Mouse (Mus musculus) cerebellum, adult (tissue): ENCODE measurements at regions not wholly inside any gene's neighbourhood (a gene's known extent, or its start where the extent isn't known, plus 50 kb on each side); places are given as distances from the start of the nearest gene placed in this dataset.

ENCODE experiments used
- ATAC-seq: cut with Nextera tagmentation; 2 replicates; pipeline ENCODE4 v1.9.2; 2017; ENCODE audit warnings: mild to moderate bottlenecking, moderate library complexity, mixed read lengths; ENCODE audit not compliant: insufficient number of reproducible peaks, low FRiP score, low TSS enrichment

GRCm38 (mm10) chr6:100517662-100518061 lies 153.3 kb downstream of the Shq1 start:
- no peak for ATAC-seq

GRCm38 (mm10) chr6:100512676-100513075 lies 158.3 kb downstream of the Shq1 start:
- ATAC-seq = no peak

GRCm38 (mm10) chr6:100510676-100511075 lies 160.3 kb downstream of the Shq1 start:
- no peak for ATAC-seq

GRCm38 (mm10) chr6:100505506-100506247 lies 165.3 kb downstream of the Shq1 start:
- ATAC-seq = no peak

GRCm38 (mm10) chr6:100502961-100503782 lies 167.8 kb downstream of the Shq1 start:
- ATAC-seq = peak; percentile 87

- no peak for ATAC-seq
These were observed 168.8 kb downstream of the Shq1 start for GRCm38 (mm10) chr6:100502139-100502538.

- no peak for ATAC-seq
These were observed 170.2 kb downstream of the Shq1 start for GRCm38 (mm10) chr6:100500741-100501140.

- ATAC-seq = no peak
These were observed 170.9 kb downstream of the Shq1 start for GRCm38 (mm10) chr6:100500060-100500459.

- ATAC-seq = no peak
These were observed 172.1 kb downstream of the Shq1 start for GRCm38 (mm10) chr6:100498861-100499271.

GRCm38 (mm10) chr6:100498126-100498525 lies 172.8 kb downstream of the Shq1 start:
- ATAC-seq = no peak

GRCm38 (mm10) chr6:100496135-100496534 lies 174.8 kb downstream of the Shq1 start:
- no peak for ATAC-seq

GRCm38 (mm10) chr6:100495131-100495530 lies 175.8 kb downstream of the Shq1 start:
- ATAC-seq = no peak

GRCm38 (mm10) chr6:100493558-100493957 lies 177.4 kb downstream of the Shq1 start:
- no peak for ATAC-seq

- no peak for ATAC-seq
These were observed 179.1 kb downstream of the Shq1 start for GRCm38 (mm10) chr6:100491811-100492210.

- no peak for ATAC-seq
These were observed 179.8 kb downstream of the Shq1 start for GRCm38 (mm10) chr6:100490920-100491712.

GRCm38 (mm10) chr6:100483836-100484235 lies 187.1 kb downstream of the Shq1 start:
- no peak for ATAC-seq

GRCm38 (mm10) chr6:100483084-100483810 lies 187.7 kb downstream of the Shq1 start:
- no peak for ATAC-seq

- no peak for ATAC-seq
These were observed 188.4 kb downstream of the Shq1 start for GRCm38 (mm10) chr6:100482572-100482971.

- ATAC-seq = no peak
These were observed 190.4 kb downstream of the Shq1 start for GRCm38 (mm10) chr6:100480525-100480924.

- no peak for ATAC-seq
These were observed 191.1 kb downstream of the Shq1 start for GRCm38 (mm10) chr6:100479881-100480280.
